Mouse (Mus musculus): Measurements from ENCODE around the gene Mcm3.
"Not testable (repeated sequence)": the region's sequence is repeated elsewhere in the genome, so short reads cannot be mapped to it uniquely, and the experiment has no call there.

Gene Mcm3

DNA sequence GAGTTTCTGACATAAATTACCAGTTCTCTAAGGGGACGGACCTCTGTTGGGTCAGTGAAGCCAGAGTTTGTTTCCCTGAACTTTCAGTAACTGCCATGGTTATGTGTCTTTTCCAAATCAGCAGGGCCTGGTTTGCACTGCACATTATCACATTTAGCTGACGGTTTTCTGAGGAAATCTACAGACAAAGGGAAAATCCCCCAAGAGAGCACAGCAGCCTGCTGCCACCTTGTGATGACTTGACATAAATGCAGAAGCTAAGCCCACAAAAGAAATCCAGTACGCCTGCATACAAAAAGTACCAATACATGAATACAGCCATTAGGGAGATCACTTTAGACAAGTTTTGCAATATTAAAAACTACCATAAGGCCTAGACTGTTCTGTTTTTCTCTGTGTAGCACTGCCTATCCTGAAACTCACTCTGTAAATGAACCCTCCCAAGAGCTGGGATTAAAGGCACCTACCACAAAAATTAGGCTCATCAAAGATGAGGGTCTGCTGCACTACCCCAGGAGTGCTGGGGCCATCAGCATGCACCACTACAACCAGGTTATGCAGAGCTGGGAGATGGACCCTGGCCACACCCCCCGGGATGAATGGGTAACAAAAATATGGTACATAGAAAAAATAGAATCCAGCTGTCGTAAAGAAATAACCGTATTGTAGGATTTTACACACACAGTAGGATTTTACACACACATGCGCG, 18.3 kb downstream of the Mcm3 start:
- peak; percentile 79 for DNase-seq (ENCODE audit: low read depth, low spot score)

DNA sequence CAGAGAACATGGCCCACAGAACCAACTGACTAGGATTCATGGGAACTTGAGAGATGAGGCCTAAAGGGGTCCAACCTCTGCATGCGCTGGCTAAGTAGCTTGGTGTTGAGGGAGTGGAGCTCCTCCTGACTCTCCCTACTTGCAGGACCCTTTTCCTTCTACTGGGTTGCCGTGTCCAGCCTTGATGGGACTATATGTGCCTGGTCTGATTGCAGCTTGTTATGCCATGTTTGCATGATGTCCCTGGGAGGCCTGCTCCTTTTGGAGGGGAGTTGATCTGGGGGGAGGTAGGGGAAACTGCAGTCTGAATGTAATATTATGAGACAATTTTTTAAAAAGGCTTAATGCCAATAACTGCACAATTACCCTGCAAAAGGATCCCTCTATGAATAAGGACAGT, 18.8 kb downstream of the Mcm3 start:
- DNase-seq (ENCODE audit: low read depth, low spot score) = no peak

DNA sequence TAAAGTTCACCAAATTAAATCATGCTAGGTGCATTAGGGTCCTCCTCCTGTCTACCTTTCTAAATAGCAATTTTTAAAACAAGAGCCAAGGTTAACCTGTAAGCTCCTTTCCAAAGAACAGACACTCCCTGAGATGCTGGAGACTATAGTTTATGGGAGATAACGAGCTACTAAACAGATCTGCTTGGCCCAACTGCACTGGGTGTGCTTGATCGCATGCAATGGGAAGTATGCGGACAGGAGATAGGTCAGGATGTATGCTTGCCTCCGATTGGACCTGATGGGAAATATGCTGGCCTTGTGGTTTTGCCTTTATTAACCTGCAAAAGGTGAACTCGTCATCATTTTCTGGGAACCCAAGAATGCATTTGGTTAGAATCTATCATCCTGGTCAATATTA, 24.9 kb downstream of the Mcm3 start:
- DNase-seq (ENCODE audit: low read depth, low spot score) = no peak

DNA sequence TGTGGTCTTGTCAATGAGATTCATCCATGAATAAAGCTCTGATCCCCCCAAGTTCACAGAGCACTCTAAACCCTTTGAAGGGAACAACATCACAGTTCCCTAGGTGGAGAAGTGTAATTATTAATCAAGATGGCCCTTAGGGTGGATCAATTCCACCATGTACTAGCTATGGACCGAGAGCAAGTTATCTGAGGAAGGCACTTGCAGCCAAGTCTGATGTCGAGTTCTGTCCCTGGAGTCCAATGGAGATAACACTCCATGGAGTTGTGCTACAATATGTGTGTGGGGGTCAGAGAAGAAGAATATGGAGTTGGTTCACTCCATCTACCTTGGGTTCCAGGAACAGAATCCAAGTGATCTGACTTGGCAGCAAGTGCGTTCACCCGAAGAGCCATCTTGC, 25.4 kb downstream of the Mcm3 start:
- no peak for DNase-seq (ENCODE audit: low read depth, low spot score)

DNA sequence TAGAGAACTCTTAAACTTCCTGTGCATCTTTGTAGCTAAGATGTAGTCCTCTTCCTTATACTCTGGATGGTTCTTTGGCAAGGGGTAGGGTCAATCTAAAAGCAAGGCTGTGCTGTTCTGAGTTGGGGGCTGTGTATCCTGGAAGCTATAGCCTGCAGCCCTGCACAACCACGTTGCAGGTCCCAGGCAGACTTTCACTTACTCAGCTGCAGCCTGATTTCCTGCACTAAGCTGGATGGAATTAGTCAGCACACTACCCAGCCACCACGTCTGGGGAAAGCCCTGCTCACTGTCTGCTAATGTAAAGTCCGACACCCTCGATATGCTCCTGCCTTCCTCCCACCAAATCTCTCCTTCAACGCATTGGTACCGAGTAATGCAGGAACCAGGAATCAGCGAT, 28.7 kb downstream of the Mcm3 start:
- no peak for DNase-seq (ENCODE audit: low read depth, low spot score)

DNA sequence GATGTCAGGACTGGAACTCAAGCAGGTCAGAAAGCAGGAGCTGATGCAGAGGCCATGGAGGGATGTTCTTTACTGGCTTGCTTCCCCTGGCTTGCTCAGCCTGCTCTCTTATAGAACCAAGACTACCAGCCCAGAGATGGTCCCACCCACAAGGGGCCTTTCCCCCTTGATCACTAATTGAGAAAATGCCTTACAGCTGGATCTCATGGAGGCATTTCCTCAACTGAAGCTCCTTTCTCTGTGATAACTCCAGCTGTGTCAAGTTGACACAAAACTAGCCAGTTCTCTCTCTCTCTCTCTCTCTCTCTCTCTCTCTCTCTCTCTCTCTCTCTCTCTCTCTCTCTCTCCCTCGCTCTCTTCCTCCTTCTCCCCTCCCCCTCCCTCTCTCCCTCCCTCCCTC, 29.6 kb downstream of the Mcm3 start, which contains the start of gene Il17f:
Gene Il17f, minus strand, starts transcription at position 101 of the 400 bp plus-strand sequence.
- DNase-seq (ENCODE audit: low read depth, low spot score) = not testable (repeated sequence)

DNA sequence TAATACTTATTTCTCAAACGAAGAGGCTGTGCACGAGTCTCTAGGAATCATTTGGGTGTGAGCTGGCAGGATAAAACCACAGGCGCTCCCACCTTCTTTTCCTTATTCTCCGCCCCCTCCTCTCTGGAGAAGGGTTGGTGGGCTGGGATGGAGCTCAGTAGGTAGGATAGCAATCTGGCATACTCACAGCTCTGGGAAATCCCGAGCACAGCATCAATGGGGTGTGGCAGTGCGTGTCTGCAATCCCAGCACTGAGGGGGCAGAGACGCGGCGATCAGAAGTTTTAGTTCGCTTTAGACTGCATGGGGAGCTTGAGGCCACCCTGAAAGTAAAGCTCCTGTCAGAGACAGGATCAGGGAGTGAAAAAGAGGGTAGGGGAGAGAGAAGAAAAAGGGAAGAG, 31.7 kb downstream of the Mcm3 start:
- DNase-seq (ENCODE audit: low read depth, low spot score) = peak; percentile 29

DNA sequence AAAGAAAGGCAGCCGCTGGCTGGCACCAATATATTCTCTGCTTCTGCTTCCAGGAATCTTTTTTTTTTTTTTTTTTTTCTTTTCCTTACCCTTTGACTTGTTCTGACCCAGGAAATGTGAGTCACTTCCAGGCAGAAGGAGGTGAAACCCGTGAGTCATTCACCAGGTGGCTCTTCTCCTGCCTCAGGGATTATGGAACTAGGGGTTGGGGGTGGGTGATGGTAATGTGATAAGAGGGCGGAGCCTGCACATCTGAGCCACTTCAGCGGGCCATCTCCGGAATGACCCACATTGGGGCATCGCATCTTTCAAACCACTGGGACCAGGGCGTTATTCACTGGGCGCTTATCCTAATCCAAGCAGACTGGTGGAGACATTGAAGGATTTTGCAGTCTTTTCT, 33.1 kb downstream of the Mcm3 start:
- DNase-seq (ENCODE audit: low read depth, low spot score) = no peak

DNA sequence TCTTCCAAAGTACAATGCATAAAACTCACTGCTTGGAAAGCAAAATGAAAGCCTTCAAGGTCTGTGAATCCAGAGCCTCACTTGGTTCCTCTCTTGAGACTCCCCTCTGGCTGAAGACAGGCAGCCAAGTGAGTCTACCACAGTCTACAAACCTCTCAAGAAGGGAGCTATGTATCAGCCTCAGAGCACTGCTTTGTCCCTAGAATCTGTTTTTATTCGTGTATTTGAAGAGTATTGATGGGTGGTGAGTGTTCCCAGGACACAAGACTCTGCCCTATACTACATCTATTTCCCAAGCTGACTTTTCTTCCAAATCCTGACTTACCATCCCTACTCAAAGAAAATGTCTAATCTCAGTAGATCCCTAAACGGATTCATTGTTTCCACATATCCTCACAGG, 41.7 kb downstream of the Mcm3 start:
- DNase-seq (ENCODE audit: low read depth, low spot score) = no peak

DNA sequence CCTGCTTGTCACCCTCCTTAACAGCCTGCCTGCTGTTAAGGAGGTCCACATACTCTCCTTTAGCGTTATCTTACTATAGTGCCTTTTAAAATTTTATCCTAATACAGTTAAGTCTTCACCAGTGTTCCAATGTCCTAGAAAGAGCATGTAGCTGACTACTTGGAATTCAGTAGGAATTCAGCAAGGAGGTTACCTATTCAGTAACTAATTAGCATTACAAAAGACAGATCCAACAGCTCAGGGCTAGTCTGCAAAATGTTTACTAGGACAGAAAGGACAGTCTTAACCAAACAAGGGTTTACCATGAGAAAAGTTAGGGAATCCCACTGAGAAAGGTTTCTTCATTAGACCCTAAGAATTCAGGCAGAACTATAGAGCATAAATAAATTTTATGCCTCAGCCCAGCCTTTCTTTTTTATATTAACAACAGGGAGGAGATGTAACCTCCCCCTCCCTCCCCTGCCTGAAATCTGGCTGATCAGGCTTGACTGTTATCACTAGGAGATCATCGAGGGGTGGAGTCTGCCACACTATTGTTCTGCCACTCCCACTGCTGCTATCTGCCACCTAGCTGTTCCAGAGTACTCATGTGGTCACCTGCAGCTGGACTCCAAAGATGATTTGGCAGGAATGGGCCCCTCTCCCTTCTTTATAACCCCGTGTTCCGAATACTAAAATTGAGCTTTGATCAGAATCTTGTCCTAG, 45.9 kb downstream of the Mcm3 start:
- DNase-seq (ENCODE audit: low read depth, low spot score) = not testable (repeated sequence)

DNA sequence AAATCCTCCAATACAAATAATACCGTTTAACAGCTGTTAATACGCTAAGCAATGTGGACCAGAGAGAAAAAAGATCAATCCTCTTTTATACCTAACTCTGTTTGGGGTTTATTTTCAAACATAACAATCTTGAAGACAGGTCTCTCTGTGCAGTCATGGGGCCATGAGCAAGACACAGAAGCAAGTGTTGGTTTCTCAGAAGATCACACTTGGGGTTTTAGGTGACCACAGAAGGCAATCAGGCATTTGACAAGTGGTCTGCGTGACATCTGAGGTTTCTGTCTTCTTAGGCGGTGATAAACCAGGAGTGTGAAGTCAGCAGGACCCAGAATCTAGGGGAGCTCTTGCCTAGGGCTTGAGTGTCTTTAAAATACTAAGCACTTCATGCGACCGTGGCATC, 53.6 kb downstream of the Mcm3 start:
- no peak for DNase-seq (ENCODE audit: low read depth, low spot score)

DNA sequence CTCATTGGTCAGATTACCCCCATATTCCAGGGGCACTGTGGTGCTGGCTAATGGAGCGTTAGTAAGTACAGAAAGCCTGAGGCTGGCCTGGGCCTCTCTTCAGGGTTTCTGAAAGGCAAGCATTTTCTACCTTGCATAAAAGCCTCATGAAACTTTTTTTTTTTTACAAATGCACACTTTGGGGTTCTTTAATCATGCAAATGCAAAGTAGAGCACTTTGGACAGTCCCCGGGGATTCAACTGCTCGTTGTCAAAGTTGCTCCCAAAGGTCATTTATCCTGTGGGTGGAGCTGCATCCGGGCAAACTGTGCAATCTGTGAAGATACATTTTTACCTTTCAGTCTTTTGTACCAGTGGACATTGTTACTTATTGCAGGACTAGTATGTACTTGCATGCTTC, 58.7 kb downstream of the Mcm3 start:
- DNase-seq (ENCODE audit: low read depth, low spot score) = no peak

DNA sequence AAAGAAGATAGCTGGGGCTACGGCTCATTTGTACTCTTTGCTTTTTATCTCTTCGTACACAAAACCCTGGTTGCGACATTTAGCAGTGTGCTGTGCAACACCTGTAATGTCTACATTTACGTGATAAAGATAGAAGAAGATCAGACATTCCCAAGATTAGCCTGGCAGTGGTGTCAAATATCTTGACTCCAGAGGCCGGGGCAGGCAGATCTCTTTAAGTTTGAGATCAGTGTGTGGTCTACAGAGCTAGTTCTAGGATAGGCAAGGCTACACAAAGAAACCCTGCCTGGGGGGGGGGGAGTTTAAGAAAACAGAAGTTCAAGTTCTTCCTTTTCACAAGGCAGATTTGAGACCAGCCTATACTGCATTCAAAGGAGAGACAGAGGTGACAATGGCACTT, 59.8 kb downstream of the Mcm3 start:
- DNase-seq (ENCODE audit: low read depth, low spot score) = no peak

DNA sequence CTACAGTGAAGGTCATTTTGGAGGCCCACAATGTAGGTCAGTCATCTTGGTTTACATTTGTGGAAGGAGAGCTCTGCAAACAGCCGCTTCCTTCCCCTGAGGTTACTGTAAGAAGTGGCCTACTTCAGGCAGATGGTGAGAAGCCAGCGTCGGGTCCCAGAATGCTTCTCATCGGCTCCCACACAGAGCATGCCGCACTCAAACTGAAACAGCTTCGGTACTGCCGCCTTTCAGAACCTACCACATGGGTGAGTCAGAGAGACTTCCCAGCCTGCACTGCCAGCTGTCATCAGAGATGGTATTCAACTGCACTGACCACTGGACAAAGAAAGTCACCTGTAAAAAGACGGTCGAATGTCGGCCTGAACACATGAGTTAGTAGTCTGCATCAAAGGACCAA, 60.3 kb downstream of the Mcm3 start:
- peak; percentile 84 for DNase-seq (ENCODE audit: low read depth, low spot score)

DNA sequence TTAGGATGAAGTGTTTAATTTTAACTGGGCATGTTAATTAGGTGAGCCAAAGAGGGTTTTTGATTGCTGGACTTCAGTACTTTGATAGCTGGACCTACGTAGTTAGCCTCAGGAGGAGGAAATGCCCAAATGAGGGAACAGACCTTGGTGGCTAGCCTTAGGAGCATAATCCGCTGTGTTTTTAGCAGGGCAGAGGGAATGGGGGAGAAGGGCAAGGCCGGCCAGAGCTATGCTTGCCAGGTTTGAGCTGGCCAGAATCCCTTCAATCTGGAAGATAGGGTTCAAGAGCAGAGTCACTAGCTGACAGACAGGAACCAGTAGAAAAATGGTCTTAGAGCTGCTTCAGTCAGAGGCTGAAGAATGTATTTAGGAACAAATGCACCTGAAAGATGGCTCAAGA, 62.5 kb downstream of the Mcm3 start:
- DNase-seq (ENCODE audit: low read depth, low spot score) = no peak

DNA sequence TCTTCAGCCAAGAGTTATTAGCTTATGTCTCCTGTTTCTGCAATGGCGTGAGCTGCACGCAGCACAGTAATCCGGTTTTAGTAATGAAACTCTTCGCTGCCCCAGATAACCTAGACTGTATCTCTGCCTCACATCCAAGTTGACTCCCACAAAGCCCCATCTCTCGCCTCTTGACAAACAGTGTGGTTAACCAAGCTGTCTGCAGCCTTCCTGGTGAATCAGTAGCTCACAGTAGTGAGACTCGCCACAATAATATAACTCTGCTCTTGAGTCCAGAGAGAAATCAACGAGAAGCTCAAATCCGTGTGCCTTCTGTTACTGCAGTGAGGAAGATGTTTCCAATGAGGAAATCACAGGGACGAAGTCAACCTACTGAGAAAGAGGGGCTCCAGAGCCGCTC, 65.7 kb downstream of the Mcm3 start:
- no peak for DNase-seq (ENCODE audit: low read depth, low spot score)
